Mouse (Mus musculus) kidney, postnatal 0 days (tissue): ENCODE measurements around the gene Xpo6. TPM values are rescaled to one million over a fixed set of nuclear protein-coding genes. Genes with fewer than 3 reads are reported as not detected.

Experiments used
- ATAC-seq: fragments of 200-750 bp; cut with Nextera tagmentation; replicated peaks from 2 replicates; pipeline ENCODE4 v1.8.0; 2017; ENCODE audit warnings: low read depth, moderate number of reproducible peaks, moderate TSS enrichment, moderate library complexity; ENCODE audit not compliant: low FRiP score
- DNase-seq: peaks from one replicate; pipeline ENCODE4 v3.0.0-alpha.2; 2016; ENCODE audit warnings: low spot score
- H3K27ac ChIP-seq: fragments of 300-500 bp; sonication (generic); 2 replicates; pipeline ENCODE4 v1.5.1; 2014; ENCODE audit warnings: mild to moderate bottlenecking
- H3K27me3 ChIP-seq: fragments of 300-500 bp; sonication (generic); 2 replicates; pipeline ENCODE4 v1.6.1; 2014; ENCODE audit warnings: low read length, mixed read lengths; ENCODE audit not compliant: insufficient read depth
- H3K36me3 ChIP-seq: fragments of 300-500 bp; sonication (generic); 2 replicates; pipeline ENCODE4 v1.6.1; 2014; ENCODE audit warnings: low read length, mixed read lengths; ENCODE audit not compliant: insufficient read depth
- H3K4me1 ChIP-seq: fragments of 300-500 bp; sonication (generic); replicated peaks from 2 replicates; pipeline ENCODE4 v1.6.1; 2014; ENCODE audit warnings: antibody characterized with exemption, low read length, mixed read lengths; ENCODE audit not compliant: insufficient read depth
- H3K4me2 ChIP-seq: fragments of 300-500 bp; sonication (generic); 2 replicates; pipeline ENCODE4 v1.6.1; 2014; ENCODE audit warnings: mild to moderate bottlenecking, low read length, moderate library complexity, mixed read lengths
- H3K4me3 ChIP-seq: fragments of 300-500 bp; sonication (generic); replicated peaks from 2 replicates; pipeline ENCODE4 v1.5.1; 2014; ENCODE audit warnings: low read depth, low read length
- H3K9ac ChIP-seq: fragments of 300-500 bp; sonication (generic); 2 replicates; pipeline ENCODE4 v1.6.1; 2014; ENCODE audit warnings: low read depth, low read length
- H3K9me3 ChIP-seq: fragments of 300-500 bp; sonication (generic); replicated peaks from 2 replicates; pipeline ENCODE4 v1.6.1; 2016; ENCODE audit warnings: low read length, inconsistent platforms, mixed read lengths
- CTCF ChIP-seq: IDR thresholded peaks from 2 replicates; pipeline ENCODE4 v1.5.1; 2016; ENCODE audit warnings: antibody characterized with exemption, low read depth, mild to moderate bottlenecking, moderate library complexity
- WGBS: fragments of 180-500 bp; shearing (Covaris S2); extraction: QIAGEN DNeasy Blood & Tissue Kit; methylation state at CpG from one replicate; pipeline ENCODE4 v1.1.7; 2014; 5-methylcytosine and 5-hydroxymethylcytosine counted together
- polyA plus RNA-seq: library from polyadenylated mRNA; unstranded; fragments of >200 nt; fragmentation: Nextera tagmentation; extraction: Ambion mirVana; gene quantifications from 2 replicates; pipeline ENCODE4 v1.2.1, GENCODE M21; 2015

Xpo6 gene
- polyA plus RNA-seq, 1 experiment from 2014 or later: 31.5 TPM

DNA sequence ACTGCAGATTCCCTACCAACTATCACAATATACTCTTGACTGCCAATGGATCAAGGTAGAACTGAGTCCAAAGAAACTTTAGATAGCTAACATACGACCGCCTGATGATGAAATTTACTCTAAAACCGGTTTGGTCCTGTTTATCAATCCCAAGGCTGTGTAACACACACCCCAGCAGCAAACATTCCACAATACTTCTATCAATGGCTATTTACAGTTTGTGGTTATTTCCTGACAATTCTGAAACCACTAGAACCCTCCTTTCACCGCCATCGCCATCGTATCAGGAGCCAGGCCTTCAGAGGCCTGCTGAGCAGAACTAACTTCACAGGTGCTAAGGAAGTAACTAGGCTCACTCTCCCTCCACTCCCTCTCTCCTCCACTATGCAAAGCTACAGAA is 31.7 kb downstream of the Xpo6 start:
- Histone ChIP-seq H3K9ac (no peak overlapping the region), H3K27ac (no peak overlapping the region), H3K9me3 (no peaks in the 10 kb centered on the region), H3K4me2 (no peak overlapping the region), H3K4me3 (no peak overlapping the region), H3K36me3 (peaks cover 13% of the 10 kb centered on the region; the same call in 1 of the 2 replicates), H3K4me1 (no peaks in the 10 kb centered on the region), H3K27me3 (no peaks in the 10 kb centered on the region)
- ATAC-seq: no peak
- no peak for DNase-seq
- no peak for TF ChIP-seq CTCF
- 93% methylated on average over 6 of the region's 6 CpGs for WGBS

DNA sequence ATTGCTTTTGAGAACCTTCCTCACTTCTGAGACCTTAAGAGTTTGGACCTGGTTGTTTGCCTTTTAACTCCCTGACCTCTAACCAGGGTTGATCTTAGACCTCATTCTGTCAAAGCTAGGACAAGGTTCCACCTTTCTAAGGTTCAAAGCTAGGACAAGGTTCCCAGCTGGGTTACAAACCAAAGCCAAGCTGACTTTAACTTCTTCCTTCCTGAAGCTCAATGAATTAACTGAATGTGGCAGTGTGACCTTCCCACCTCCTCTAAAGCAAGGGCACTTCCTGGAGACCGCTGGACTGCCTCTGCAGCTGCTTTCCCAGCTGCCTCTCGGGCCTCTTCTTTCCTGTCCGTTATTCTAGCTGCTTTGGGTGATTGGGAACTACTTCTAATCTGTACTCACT is 32.9 kb downstream of the Xpo6 start:
- H3K9me3 ChIP-seq: no peaks in the 10 kb centered on the region
- no peaks in the 10 kb centered on the region for H3K4me1 ChIP-seq
- peaks cover 13% of the 10 kb centered on the region; the same call in 1 of the 2 replicates for H3K36me3 ChIP-seq
- H3K9ac ChIP-seq: no peak overlapping the region
- no peak for TF ChIP-seq CTCF
- H3K27ac ChIP-seq: peak overlapping the region; percentile 19; the same call in 1 of the 2 replicates
- no peak for ATAC-seq
- no peaks in the 10 kb centered on the region for H3K27me3 ChIP-seq
- no peak overlapping the region for H3K4me2 ChIP-seq
- no peak overlapping the region for H3K4me3 ChIP-seq
- WGBS: 17% methylated on average over 3 of the region's 3 CpGs
- peak; percentile 46 for DNase-seq

DNA sequence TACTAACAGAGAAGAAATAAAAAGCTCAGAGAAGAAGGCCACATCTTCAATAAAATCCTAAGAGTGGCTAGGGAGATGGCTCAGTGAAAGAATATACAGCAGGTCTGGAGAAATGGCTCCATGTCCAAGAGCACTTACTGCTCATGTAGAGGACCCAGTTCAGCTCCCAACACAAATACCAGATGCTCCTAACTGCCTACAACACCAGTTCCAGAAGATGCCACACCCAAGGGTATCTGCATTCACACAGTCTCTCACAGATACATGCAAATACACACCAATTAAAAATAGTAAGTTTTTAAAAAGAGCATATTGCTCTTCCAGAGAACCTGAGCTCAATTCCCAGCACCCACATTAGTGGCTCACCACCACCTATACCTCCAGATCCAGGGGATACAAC is 33.7 kb downstream of the Xpo6 start:
- H3K27me3 ChIP-seq: no peaks in the 10 kb centered on the region
- DNase-seq: no peak
- H3K9me3 ChIP-seq: no peaks in the 10 kb centered on the region
- no peak overlapping the region for H3K27ac ChIP-seq
- no peak for TF ChIP-seq CTCF
- no peak for ATAC-seq
- no peak overlapping the region for H3K9ac ChIP-seq
- peaks cover 13% of the 10 kb centered on the region; the same call in 1 of the 2 replicates for H3K36me3 ChIP-seq
- H3K4me2 ChIP-seq: no peak overlapping the region
- no peaks in the 10 kb centered on the region for H3K4me1 ChIP-seq
- no peak overlapping the region for H3K4me3 ChIP-seq

DNA sequence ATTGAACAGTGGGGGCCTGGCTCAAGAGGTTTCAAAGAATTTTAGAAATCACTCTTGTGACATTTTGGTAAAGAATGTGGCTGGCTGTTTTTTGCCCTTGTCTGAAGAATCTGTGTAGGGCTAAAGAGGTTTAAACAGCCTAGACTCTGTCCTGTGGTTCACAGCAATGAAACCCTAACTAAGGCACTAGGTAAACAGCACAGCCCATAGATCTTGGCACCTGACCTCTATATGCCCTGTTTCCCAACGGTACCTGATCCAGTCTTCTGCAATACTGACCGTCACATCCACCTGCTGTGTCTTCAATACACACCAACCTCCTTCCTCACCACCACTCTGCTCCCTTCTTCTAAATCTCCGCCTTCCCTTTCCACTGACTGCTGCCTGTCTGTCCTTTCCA is 42.1 kb downstream of the Xpo6 start:
- TF ChIP-seq CTCF: no peak
- no peak for ATAC-seq
- H3K27ac ChIP-seq: no peak overlapping the region
- H3K36me3 ChIP-seq: 0 out of 2 replicates have a peak, but pooled peaks cover 9% of the 10 kb centered on the region
- H3K27me3 ChIP-seq: no peaks in the 10 kb centered on the region
- H3K4me1 ChIP-seq: no peaks in the 10 kb centered on the region
- H3K4me3 ChIP-seq: no peak overlapping the region
- WGBS: 83% methylated on average over 3 of the region's 3 CpGs
- no peak for DNase-seq
- H3K4me2 ChIP-seq: no peak overlapping the region
- H3K9ac ChIP-seq: no peak overlapping the region
- H3K9me3 ChIP-seq: no peaks in the 10 kb centered on the region

DNA sequence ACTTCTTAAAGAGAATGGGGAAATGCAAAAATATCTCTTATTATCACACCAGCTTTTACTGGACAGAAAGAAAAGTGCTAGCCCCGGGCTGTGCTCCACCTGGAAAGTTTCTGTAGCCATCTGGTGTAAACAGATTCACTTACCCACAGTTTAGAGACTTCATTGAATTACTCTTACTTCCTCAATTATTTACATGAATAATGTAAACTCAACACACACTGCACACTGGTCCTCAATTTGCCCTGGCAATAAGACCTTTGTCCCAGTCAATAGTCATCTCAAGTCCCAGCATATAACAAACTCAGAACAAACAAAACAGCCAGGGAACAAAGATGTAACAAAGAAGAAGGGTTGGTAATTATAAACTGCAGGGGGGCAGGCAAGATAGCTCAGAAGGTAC is 44.6 kb downstream of the Xpo6 start:
- DNase-seq: no peak
- Histone ChIP-seq H3K36me3 (peaks cover 22% of the 10 kb centered on the region), H3K4me3 (no peak overlapping the region), H3K27me3 (no peaks in the 10 kb centered on the region), H3K9ac (no peak overlapping the region), H3K4me1 (no peaks in the 10 kb centered on the region), H3K9me3 (no peaks in the 10 kb centered on the region), H3K4me2 (no peak overlapping the region), H3K27ac (no peak overlapping the region)
- TF ChIP-seq CTCF: no peak
- WGBS: 89% methylated on average over 1 of the region's 1 CpGs
- no peak for ATAC-seq

DNA sequence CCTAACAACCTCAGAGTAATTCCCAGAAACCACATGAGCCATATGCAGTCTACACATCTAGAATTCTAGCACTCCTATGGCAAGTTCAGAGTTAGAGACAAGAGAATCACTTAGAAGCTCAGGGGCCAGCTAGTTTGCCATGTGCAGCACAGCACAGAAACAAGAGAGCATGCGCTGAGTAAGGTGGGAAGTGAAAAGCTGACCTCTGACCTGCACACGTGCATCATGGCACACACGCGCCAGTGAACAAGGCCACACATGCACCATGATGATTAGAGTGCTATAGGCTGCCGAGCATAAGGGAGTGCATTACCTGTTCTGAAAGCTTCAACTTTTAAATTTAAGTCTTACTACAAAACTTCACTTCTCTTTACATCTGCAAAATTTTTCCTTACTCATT is 45.6 kb downstream of the Xpo6 start:
- Histone ChIP-seq H3K27ac (no peak overlapping the region), H3K4me3 (no peak overlapping the region), H3K36me3 (peaks cover 26% of the 10 kb centered on the region), H3K4me2 (no peak overlapping the region), H3K9me3 (no peaks in the 10 kb centered on the region), H3K9ac (no peak overlapping the region), H3K27me3 (no peaks in the 10 kb centered on the region), H3K4me1 (no peaks in the 10 kb centered on the region)
- no peak for DNase-seq
- 85% methylated on average over 5 of the region's 5 CpGs for WGBS
- no peak for TF ChIP-seq CTCF
- ATAC-seq: no peak

DNA sequence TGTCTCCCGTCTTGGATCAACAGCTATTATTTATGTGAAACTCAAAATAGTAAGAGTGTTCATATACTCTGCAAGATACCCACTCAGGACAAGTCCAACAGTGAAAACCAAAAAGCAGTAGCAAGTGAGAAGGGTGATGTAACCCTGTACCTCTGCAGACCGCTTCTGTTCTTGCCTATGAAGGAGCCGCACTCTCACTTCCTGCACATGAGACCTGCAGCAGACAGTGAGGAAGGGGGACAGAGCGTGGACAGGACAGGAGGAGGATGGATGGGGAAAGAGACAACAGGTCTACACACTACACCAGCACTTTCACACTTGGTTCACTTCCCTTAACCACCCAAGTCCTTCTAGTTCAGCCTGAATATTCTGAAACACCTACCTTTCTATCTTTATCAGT is 48.0 kb downstream of the Xpo6 start:
- Histone ChIP-seq H3K4me1 (no peaks in the 10 kb centered on the region), H3K4me2 (no peak overlapping the region), H3K4me3 (no peak overlapping the region), H3K9me3 (no peaks in the 10 kb centered on the region), H3K27me3 (no peaks in the 10 kb centered on the region), H3K36me3 (peaks cover 36% of the 10 kb centered on the region), H3K27ac (no peak overlapping the region), H3K9ac (no peak overlapping the region)
- no peak for TF ChIP-seq CTCF
- 94% methylated on average over 4 of the region's 4 CpGs for WGBS
- DNase-seq (no peak), ATAC-seq (no peak)
